Comparison of ENCODE assay signal across 28 mouse cellular contexts in the genomic region with DNA sequence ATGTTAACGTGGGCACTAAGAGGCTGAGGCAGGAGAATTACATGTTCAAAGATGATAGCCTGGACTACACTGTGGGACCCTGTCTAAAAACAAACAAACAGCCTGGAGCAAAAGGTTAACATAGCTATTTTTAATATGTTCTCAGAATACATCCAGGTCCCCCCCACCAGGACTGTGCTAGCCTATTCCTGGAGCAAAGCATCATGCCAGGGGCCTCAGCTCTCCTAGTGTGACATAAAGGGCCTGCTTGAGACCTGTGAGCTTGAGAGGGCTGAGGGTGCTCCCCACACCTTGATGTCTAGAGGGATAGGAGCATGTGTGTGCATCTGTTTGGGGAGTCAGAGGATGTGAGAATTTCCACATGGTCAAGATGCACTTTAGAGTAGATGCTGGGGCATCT. TPM values are rescaled to one million over a fixed set of nuclear protein-coding genes. Genes with fewer than 3 reads are reported as not detected.
DNase-seq lines count a peak whose midpoint lies in the region; ATAC-seq lines count a peak whose summit lies in the region.
"Had no signal": no experiment of that assay in that cellular context is flagged by ENCODE, and none has a peak within 500 bp of the region (broad histone marks: within the 10 kb centered on the region; RNA-seq: fewer than 3 reads in every experiment).

No protein-coding gene starts in this region.

- H3K9me3 ChIP-seq in hindbrain, embryonic 10.5 days, result no peaks in the 10 kb centered on the region
- H3K9me3 ChIP-seq in hindbrain, embryonic 14.5 days (ENCODE audit: control insufficient read depth, low read length), result no peaks in the 10 kb centered on the region
- H3K9me3 ChIP-seq: embryonic facial prominence, embryonic 13.5 days; embryonic facial prominence, embryonic 15.5 days; forebrain, embryonic 10.5 days; forebrain, embryonic 12.5 days; G1E had no signal

- H3K27me3 ChIP-seq in hindbrain, embryonic 10.5 days (ENCODE audit: insufficient read depth, poor library complexity, severe bottlenecking), result peaks cover 8% of the 10 kb centered on the region; the same call in 1 of the 2 replicates
- H3K27me3 ChIP-seq in hindbrain, embryonic 14.5 days (ENCODE audit: control insufficient read depth, insufficient read depth, low read length), result no peaks in the 10 kb centered on the region
- H3K27me3 ChIP-seq: embryonic facial prominence, embryonic 13.5 days; embryonic facial prominence, embryonic 15.5 days; forebrain, embryonic 12.5 days had no signal

- no peak overlapping the region for H3K4me2 ChIP-seq in hindbrain, embryonic 14.5 days (replicated peaks)
- H3K4me2 ChIP-seq: embryonic facial prominence, embryonic 13.5 days; embryonic facial prominence, embryonic 15.5 days; forebrain, embryonic 12.5 days had no signal

- no peak for ATAC-seq in hindbrain, embryonic 14.5 days (ENCODE audit: low FRiP score)
- ATAC-seq: activated CD4-positive, CD25-positive, alpha-beta regulatory T cell, adult 4 months; CD4-positive, CD25-positive, alpha-beta regulatory T cell, adult 4 months; forebrain, embryonic 14.5 days; forebrain, embryonic 16.5 days; Patski had no signal

- no peaks in the 10 kb centered on the region for H3K36me3 ChIP-seq in hindbrain, embryonic 10.5 days
- no peaks in the 10 kb centered on the region for H3K36me3 ChIP-seq in hindbrain, embryonic 14.5 days (replicated peaks; ENCODE audit: control insufficient read depth, insufficient read depth)
- H3K36me3 ChIP-seq: embryonic facial prominence, embryonic 13.5 days; embryonic facial prominence, embryonic 15.5 days; forebrain, embryonic 10.5 days; forebrain, embryonic 12.5 days; G1E had no signal

- peaks cover 47% of the 10 kb centered on the region for H3K4me1 ChIP-seq in hindbrain, embryonic 10.5 days (replicated peaks)
- H3K4me1 ChIP-seq in hindbrain, embryonic 14.5 days (replicated peaks; ENCODE audit: control insufficient read depth, insufficient read depth, low read length), result no peaks in the 10 kb centered on the region

- 90% methylated on average over 1 of the region's 1 CpGs for WGBS in hindbrain, embryonic 10.5 days
- WGBS in hindbrain, embryonic 14.5 days, result 91% methylated on average over 1 of the region's 1 CpGs

- no peak overlapping the region for H3K9ac ChIP-seq in hindbrain, embryonic 14.5 days
- H3K9ac ChIP-seq: embryonic facial prominence, embryonic 13.5 days; embryonic facial prominence, embryonic 15.5 days; forebrain, embryonic 12.5 days had no signal

- H3K4me3 ChIP-seq in hindbrain, embryonic 10.5 days, result no peak overlapping the region
- H3K4me3 ChIP-seq in hindbrain, embryonic 14.5 days (replicated peaks; ENCODE audit: low read length), result no peak overlapping the region
- H3K4me3 ChIP-seq: embryonic facial prominence, embryonic 13.5 days; embryonic facial prominence, embryonic 15.5 days; erythroblast, embryonic 14.5 days; forebrain, embryonic 10.5 days; forebrain, embryonic 12.5 days had no signal

- H3K27ac ChIP-seq in hindbrain, embryonic 10.5 days, result 0 out of 2 replicates have a peak overlapping the region, but pooled peaks have one; percentile 5
- no peak overlapping the region for H3K27ac ChIP-seq in hindbrain, embryonic 14.5 days
- H3K27ac ChIP-seq: embryonic facial prominence, embryonic 13.5 days; embryonic facial prominence, embryonic 15.5 days; forebrain, embryonic 10.5 days; forebrain, embryonic 12.5 days had no signal

- DNase-seq in gastrocnemius, adult 18-20 months (ENCODE audit: low spot score), result peak; percentile 50
- no peak for DNase-seq in gastrocnemius, postnatal 4 days (ENCODE audit: low spot score in 2 of 2)
- no peak for DNase-seq in hindbrain, embryonic 10.5 days (ENCODE audit: low spot score)
- DNase-seq in hindbrain, embryonic 14.5 days (ENCODE audit: low spot score), result no peak
- no peak for DNase-seq in kidney, adult 18-20 months
- DNase-seq: adrenal gland, adult 8-10 months; adrenal gland, postnatal 14 days; adrenal gland, postnatal 36 days; B cell, adult 2 months; cerebellum, adult 11-12 months; cerebellum, adult 2 months; cerebellum, adult 9-10 months; cerebellum, postnatal 10 days; cerebellum, postnatal 25 days had no signal

RNA-seq across cellular contexts. Expression of gene Adad2, which starts 11.2 kb away (rescaled TPM):
- total RNA-seq in gastrocnemius, adult 18-20 months (2021), result under 1 TPM in 1 of 2 experiments, not detected in 1; 0.14 TPM
- total RNA-seq in gastrocnemius, postnatal 4 days (2021), result not detected
- polyA plus RNA-seq in hindbrain, embryonic 10.5 days (2016; fragmentation: Nextera tagmentation; extraction: Ambion mirVana), result 0.16 and 0.41 TPM in 2 replicates
- not detected in 2 replicates for polyA plus RNA-seq in hindbrain, embryonic 14.5 days (2014; fragmentation: Nextera tagmentation; extraction: Ambion mirVana)
- total RNA-seq: adrenal gland, adult 18-20 months; adrenal gland, adult 8-10 months; adrenal gland, postnatal 14 days; adrenal gland, postnatal 36 days; CH12.LX; G1E had no signal
- polyA plus RNA-seq: activated CD4-positive, CD25-positive, alpha-beta regulatory T cell, adult 4 months; CD4-positive, CD25-positive, alpha-beta regulatory T cell, adult 4 months; embryonic facial prominence, embryonic 13.5 days; erythroblast, embryonic 14.5 days; forebrain, embryonic 16.5 days; G1E; Patski had no signal

RNA-seq across cellular contexts. Expression of gene Kcng4, which starts 11.7 kb away (rescaled TPM):
- 10 to 100 TPM; 11.4 to 11.8 TPM for total RNA-seq in gastrocnemius, adult 18-20 months (2021)
- under 1 TPM; 0.17 to 0.29 TPM for total RNA-seq in gastrocnemius, postnatal 4 days (2021)
- polyA plus RNA-seq in hindbrain, embryonic 10.5 days (2016; fragmentation: Nextera tagmentation; extraction: Ambion mirVana), result 0.16 and 0.29 TPM in 2 replicates
- 0.09 and 0.16 TPM in 2 replicates for polyA plus RNA-seq in hindbrain, embryonic 14.5 days (2014; fragmentation: Nextera tagmentation; extraction: Ambion mirVana)
- total RNA-seq: CH12.LX had no signal
- polyA plus RNA-seq: activated CD4-positive, CD25-positive, alpha-beta regulatory T cell, adult 4 months; CD4-positive, CD25-positive, alpha-beta regulatory T cell, adult 4 months; embryonic facial prominence, embryonic 11.5 days; erythroblast, embryonic 14.5 days; forebrain, embryonic 16.5 days; G1E had no signal

RNA-seq across cellular contexts. Expression of gene Taf1c, which starts 18.7 kb away (rescaled TPM):
- total RNA-seq in gastrocnemius, adult 18-20 months (2021), result 1 to 10 TPM; 4.8 to 5.5 TPM
- 1 to 10 TPM; 5.8 to 6.1 TPM for total RNA-seq in gastrocnemius, postnatal 4 days (2021)
- polyA plus RNA-seq in hindbrain, embryonic 10.5 days (2016; fragmentation: Nextera tagmentation; extraction: Ambion mirVana), result 16.8 and 17.4 TPM in 2 replicates
- 13.3 and 14.0 TPM in 2 replicates for polyA plus RNA-seq in hindbrain, embryonic 14.5 days (2014; fragmentation: Nextera tagmentation; extraction: Ambion mirVana)

RNA-seq across cellular contexts. Expression of gene Wfdc1, which starts 42.4 kb away (rescaled TPM):
- 10 to 100 TPM; 60.2 to 82.9 TPM for total RNA-seq in gastrocnemius, adult 18-20 months (2021)
- 10 to 100 TPM; 56.9 to 59.7 TPM for total RNA-seq in gastrocnemius, postnatal 4 days (2021)
- 9.6 and 11.6 TPM in 2 replicates for polyA plus RNA-seq in hindbrain, embryonic 10.5 days (2016; fragmentation: Nextera tagmentation; extraction: Ambion mirVana)
- 5.5 and 6.1 TPM in 2 replicates for polyA plus RNA-seq in hindbrain, embryonic 14.5 days (2014; fragmentation: Nextera tagmentation; extraction: Ambion mirVana)
- total RNA-seq: CH12.LX, G1E had no signal
- polyA plus RNA-seq: activated CD4-positive, CD25-positive, alpha-beta regulatory T cell, adult 4 months; CD4-positive, CD25-positive, alpha-beta regulatory T cell, adult 4 months; erythroblast, embryonic 14.5 days; G1E; Patski had no signal

RNA-seq across cellular contexts. Expression of gene Dnaaf1, which starts 48.7 kb away (rescaled TPM):
- total RNA-seq in gastrocnemius, adult 18-20 months (2021), result not detected
- not detected for total RNA-seq in gastrocnemius, postnatal 4 days (2021)
- polyA plus RNA-seq in hindbrain, embryonic 10.5 days (2016; fragmentation: Nextera tagmentation; extraction: Ambion mirVana), result 0.39 and 1.3 TPM in 2 replicates
- 0.51 and 0.53 TPM in 2 replicates for polyA plus RNA-seq in hindbrain, embryonic 14.5 days (2014; fragmentation: Nextera tagmentation; extraction: Ambion mirVana)
- total RNA-seq: adrenal gland, adult 18-20 months; adrenal gland, adult 8-10 months; adrenal gland, postnatal 14 days had no signal
- polyA plus RNA-seq: activated CD4-positive, CD25-positive, alpha-beta regulatory T cell, adult 4 months; CD4-positive, CD25-positive, alpha-beta regulatory T cell, adult 4 months; embryonic facial prominence, embryonic 11.5 days; erythroblast, embryonic 14.5 days had no signal

Comparison
In these comparisons a context has a peak if more than half of its experiments do, and no peak if none do; other contexts are left out.
1. RNA of gene Kcng4, which starts 11.7 kb away (total RNA-seq): 11.4 to 11.8 TPM in gastrocnemius, adult 18-20 months; 0.17 to 0.29 TPM in gastrocnemius, postnatal 4 days; every median in the first group is over 4 times any median in the second.